Mouse (Mus musculus) erythroblast, embryonic 14.5 days (primary cell): ENCODE data around the gene P2rx6.

Source experiments
- GATA1 ChIP-seq: IDR thresholded peaks from 2 replicates; pipeline ENCODE4 v1.6.1; 2012; ENCODE audit warnings: low read length, inconsistent platforms, mixed read lengths
- TAL1 ChIP-seq: IDR thresholded peaks from 3 replicates; pipeline ENCODE4 v1.6.1; 2012; ENCODE audit warnings: low read length, inconsistent platforms, mixed read lengths

- no peak for TF ChIP-seq GATA1
- TF ChIP-seq TAL1 = no peak
Observed at GRCm38 (mm10) chr16:17584555-17584954, 22.9 kb downstream of the P2rx6 start.
